Mouse (Mus musculus): ENCODE results near the gene Rapgef5.

The Rapgef5 gene

GRCm38 (mm10) chr12:117720794-117721747, 204.8 kb downstream of the Rapgef5 start:
- in situ Hi-C loops (cut with MboI, MseI), result no loop called here

- in situ Hi-C loops (cut with MboI, MseI), result no loop called here
Observed at GRCm38 (mm10) chr12:117721748-117722150, 205.5 kb downstream of the Rapgef5 start.

GRCm38 (mm10) chr12:117725011-117725410, 208.7 kb downstream of the Rapgef5 start:
- in situ Hi-C loops (cut with MboI, MseI), result no loop called here

GRCm38 (mm10) chr12:117727481-117728177, 211.3 kb downstream of the Rapgef5 start:
- in situ Hi-C loops (cut with MboI, MseI), result no loop called here

GRCm38 (mm10) chr12:117728178-117728611, 211.9 kb downstream of the Rapgef5 start:
- in situ Hi-C loops (cut with MboI, MseI), result no loop called here

GRCm38 (mm10) chr12:117733611-117734010, 217.3 kb downstream of the Rapgef5 start:
- in situ Hi-C loops (cut with MboI, MseI), result no loop called here

- in situ Hi-C loops (cut with MboI, MseI), result no loop called here
Observed at GRCm38 (mm10) chr12:117736130-117736529, 219.9 kb downstream of the Rapgef5 start.

GRCm38 (mm10) chr12:117736928-117737327, 220.6 kb downstream of the Rapgef5 start:
- in situ Hi-C loops (cut with MboI, MseI), result no loop called here

GRCm38 (mm10) chr12:117737332-117738031, 221.2 kb downstream of the Rapgef5 start:
- in situ Hi-C loops (cut with MboI, MseI), result no loop called here

- in situ Hi-C loops (cut with MboI, MseI), result no loop called here
Observed at GRCm38 (mm10) chr12:117742487-117742886, 226.2 kb downstream of the Rapgef5 start.

GRCm38 (mm10) chr12:117744580-117745483, 228.6 kb downstream of the Rapgef5 start:
- in situ Hi-C loops (cut with MboI, MseI), result no loop called here

- in situ Hi-C loops (cut with MboI, MseI), result no loop called here
Observed at GRCm38 (mm10) chr12:117746611-117747010, 230.3 kb downstream of the Rapgef5 start.

GRCm38 (mm10) chr12:117751045-117751444, 234.8 kb downstream of the Rapgef5 start:
- in situ Hi-C loops (cut with MboI, MseI), result no loop called here

- in situ Hi-C loops (cut with MboI, MseI), result no loop called here
Observed at GRCm38 (mm10) chr12:117751520-117752383, 235.5 kb downstream of the Rapgef5 start.

- in situ Hi-C loops (cut with MboI, MseI), result no loop called here
Observed at GRCm38 (mm10) chr12:117756010-117756409, 239.7 kb downstream of the Rapgef5 start.

- in situ Hi-C loops (cut with MboI, MseI), result loop anchor here (5.0 kb wide), 2 partner anchors 163 to 358 kb away; no protein-coding TSS in a partner anchor
Observed at GRCm38 (mm10) chr12:117760373-117760772, 244.1 kb downstream of the Rapgef5 start.

- in situ Hi-C loops (cut with MboI, MseI), result loop anchor here (5.0 kb wide), 2 partner anchors 164 to 359 kb away; no protein-coding TSS in a partner anchor
Observed at GRCm38 (mm10) chr12:117760846-117761245, 244.6 kb downstream of the Rapgef5 start.

- in situ Hi-C loops (cut with MboI, MseI), result loop anchor here (5.0 kb wide), 2 partner anchors 164 to 359 kb away; no protein-coding TSS in a partner anchor
Observed at GRCm38 (mm10) chr12:117761698-117762097, 245.4 kb downstream of the Rapgef5 start.

- in situ Hi-C loops (cut with MboI, MseI), result loop anchor here (5.0 kb wide), 2 partner anchors 166 to 361 kb away; no protein-coding TSS in a partner anchor
Observed at GRCm38 (mm10) chr12:117763247-117763646, 247.0 kb downstream of the Rapgef5 start.
